Mouse (Mus musculus): ENCODE measurements around the gene Zc3h12d. TPM values are rescaled to one million over a fixed set of nuclear protein-coding genes. Genes with fewer than 3 reads are reported as not detected.

Gene Zc3h12d
- polyA plus RNA-seq, 1 experiment from 2014 or later, result 0.10 TPM

DNA sequence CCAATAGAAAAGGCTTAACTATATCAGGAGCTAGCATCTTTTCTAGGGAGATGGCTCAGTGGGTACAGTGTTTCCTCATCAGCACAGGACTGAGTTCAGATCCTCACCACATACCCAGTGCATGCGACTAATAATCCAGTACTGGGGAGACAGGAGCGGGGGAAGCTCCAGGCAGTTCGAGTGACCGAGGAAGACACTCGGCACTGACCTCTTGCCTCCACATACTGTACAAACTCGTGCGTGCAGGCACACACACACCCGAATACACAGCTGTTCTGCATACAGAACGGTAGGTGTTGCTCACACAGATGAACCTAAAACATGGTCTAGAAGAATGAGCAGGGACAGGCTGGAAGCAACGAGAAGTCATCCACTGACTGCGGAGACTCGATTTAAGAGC is 10.3 kb upstream of the Zc3h12d start:
- no peak overlapping the region for H3K27ac ChIP-seq (replicated peaks)
- no peak overlapping the region for H3K4me3 ChIP-seq
- no peaks in the 10 kb centered on the region for H3K9me3 ChIP-seq
- WGBS, result 96% methylated on average over 12 of the region's 12 CpGs
- no peak overlapping the region for H3K4me2 ChIP-seq (replicated peaks)
- no peaks in the 10 kb centered on the region for H3K27me3 ChIP-seq
- no peak overlapping the region for H3K9ac ChIP-seq (replicated peaks)
- no peak for ATAC-seq (replicated peaks)
- peaks cover 36% of the 10 kb centered on the region for H3K36me3 ChIP-seq
- H3K4me1 ChIP-seq, result no peaks in the 10 kb centered on the region

DNA sequence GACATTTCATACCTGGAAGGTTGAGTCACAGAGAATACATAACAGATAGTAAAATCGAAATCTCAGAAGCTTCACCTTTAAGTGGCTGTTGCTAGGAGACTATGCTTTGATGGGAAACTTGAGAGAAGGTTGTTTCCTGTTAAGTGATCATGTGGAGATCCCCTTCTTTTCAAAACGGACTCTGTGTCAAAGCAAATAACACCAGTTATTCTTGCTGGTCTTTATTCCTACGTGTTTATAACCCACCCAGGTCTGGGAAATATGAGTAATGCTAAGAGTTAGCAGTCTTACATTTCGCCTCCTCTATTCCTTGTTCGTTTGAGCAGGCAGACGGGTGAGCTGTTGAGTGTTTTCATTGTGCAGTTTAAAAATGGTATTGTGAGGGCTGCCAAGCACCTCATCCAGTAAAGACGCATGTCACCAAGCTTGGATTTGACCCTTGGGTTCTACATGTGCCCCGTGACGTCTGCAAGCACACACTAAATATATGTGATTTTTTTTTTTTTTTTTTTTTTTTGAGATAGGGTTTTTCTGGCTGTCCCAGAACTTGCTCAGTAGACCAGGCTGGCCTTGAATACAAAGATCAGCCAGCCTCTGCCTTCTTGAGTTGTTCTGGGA is 7.5 kb upstream of the Zc3h12d start:
- no peak for ATAC-seq (replicated peaks)
- Histone ChIP-seq H3K4me3 (no peak overlapping the region), H3K4me2 (replicated peaks) (no peak overlapping the region), H3K27ac (replicated peaks) (no peak overlapping the region), H3K36me3 (peaks cover 25% of the 10 kb centered on the region), H3K27me3 (no peaks in the 10 kb centered on the region), H3K4me1 (no peaks in the 10 kb centered on the region), H3K9ac (replicated peaks) (no peak overlapping the region), H3K9me3 (no peaks in the 10 kb centered on the region)
- 87% methylated on average over 9 of the region's 9 CpGs for WGBS

- Histone ChIP-seq H3K27ac (replicated peaks) (no peak overlapping the region), H3K4me1 (no peaks in the 10 kb centered on the region), H3K36me3 (peaks cover 22% of the 10 kb centered on the region), H3K9ac (replicated peaks) (no peak overlapping the region), H3K4me2 (replicated peaks) (no peak overlapping the region), H3K9me3 (no peaks in the 10 kb centered on the region), H3K27me3 (no peaks in the 10 kb centered on the region), H3K4me3 (no peak overlapping the region)
- WGBS, result 86% methylated on average over 4 of the region's 4 CpGs
- ATAC-seq (replicated peaks), result no peak
Measured at GRCm38 (mm10) chr10:7825281-7825665, 7.0 kb upstream of the Zc3h12d start.

GRCm38 (mm10) chr10:7826106-7826505 is 6.2 kb upstream of the Zc3h12d start:
- 94% methylated on average over 9 of the region's 9 CpGs for whole genome bisulfite sequencing
- H3K9ac ChIP-seq (replicated peaks), result no peak overlapping the region

DNA sequence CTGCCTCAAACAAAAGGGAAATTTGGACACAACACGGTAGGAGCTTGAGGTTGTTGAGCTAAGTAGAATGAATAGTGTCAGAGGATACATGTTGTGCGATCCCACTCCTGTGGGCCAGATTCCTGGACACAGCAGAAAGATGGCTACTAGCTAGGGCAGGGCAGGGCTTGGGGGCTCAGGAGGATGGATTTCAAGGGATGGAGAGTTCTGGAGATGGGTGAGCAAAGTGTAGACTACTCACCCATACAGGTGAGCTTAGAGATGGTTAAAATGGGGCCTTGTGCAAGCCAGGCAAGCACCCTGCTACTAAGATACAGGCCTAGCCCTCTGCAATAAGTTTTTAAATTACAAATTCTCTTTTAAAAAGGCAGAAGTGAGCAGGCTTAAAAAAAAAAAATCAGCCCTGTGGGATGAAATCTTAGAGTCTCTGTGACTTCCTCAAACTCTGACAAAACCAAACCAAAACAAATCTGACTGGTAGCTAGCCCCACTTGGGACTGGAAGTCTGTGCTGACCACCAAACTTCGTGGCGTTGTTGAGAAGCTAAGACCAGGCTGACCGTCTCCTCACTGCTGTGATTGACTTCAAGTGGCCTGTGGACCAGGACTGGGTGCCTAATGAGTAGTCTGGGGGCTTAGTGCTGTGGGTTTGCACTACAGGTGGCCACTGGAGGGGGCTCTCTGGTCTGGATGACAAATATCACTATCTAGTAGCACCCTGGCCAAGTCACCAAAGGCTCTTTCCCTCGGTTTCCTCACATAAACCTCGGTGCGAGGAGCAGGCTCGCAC is 1.3 kb downstream of the Zc3h12d start:
- H3K4me3 ChIP-seq, result no peak overlapping the region
- H3K27me3 ChIP-seq, result no peaks in the 10 kb centered on the region
- no peaks in the 10 kb centered on the region for H3K36me3 ChIP-seq
- no peaks in the 10 kb centered on the region for H3K9me3 ChIP-seq
- no peak overlapping the region for H3K4me2 ChIP-seq (replicated peaks)
- no peak overlapping the region for H3K27ac ChIP-seq (replicated peaks)
- WGBS, result 81% methylated on average over 9 of the region's 9 CpGs
- H3K4me1 ChIP-seq, result no peaks in the 10 kb centered on the region
- ATAC-seq (replicated peaks), result no peak
- no peak overlapping the region for H3K9ac ChIP-seq (replicated peaks)

More at GRCm38 (mm10) chr10:7826106-7826505, 6.2 kb upstream of the Zc3h12d start:
- H3K27ac ChIP-seq (replicated peaks), result no peak overlapping the region
- no peak overlapping the region for H3K4me2 ChIP-seq (replicated peaks)
- no peaks in the 10 kb centered on the region for H3K4me1 ChIP-seq
- no peak overlapping the region for H3K4me3 ChIP-seq
- H3K27me3 ChIP-seq, result no peaks in the 10 kb centered on the region
- H3K36me3 ChIP-seq, result peaks cover 14% of the 10 kb centered on the region
- no peak for ATAC-seq (replicated peaks)
- no peaks in the 10 kb centered on the region for H3K9me3 ChIP-seq

DNA sequence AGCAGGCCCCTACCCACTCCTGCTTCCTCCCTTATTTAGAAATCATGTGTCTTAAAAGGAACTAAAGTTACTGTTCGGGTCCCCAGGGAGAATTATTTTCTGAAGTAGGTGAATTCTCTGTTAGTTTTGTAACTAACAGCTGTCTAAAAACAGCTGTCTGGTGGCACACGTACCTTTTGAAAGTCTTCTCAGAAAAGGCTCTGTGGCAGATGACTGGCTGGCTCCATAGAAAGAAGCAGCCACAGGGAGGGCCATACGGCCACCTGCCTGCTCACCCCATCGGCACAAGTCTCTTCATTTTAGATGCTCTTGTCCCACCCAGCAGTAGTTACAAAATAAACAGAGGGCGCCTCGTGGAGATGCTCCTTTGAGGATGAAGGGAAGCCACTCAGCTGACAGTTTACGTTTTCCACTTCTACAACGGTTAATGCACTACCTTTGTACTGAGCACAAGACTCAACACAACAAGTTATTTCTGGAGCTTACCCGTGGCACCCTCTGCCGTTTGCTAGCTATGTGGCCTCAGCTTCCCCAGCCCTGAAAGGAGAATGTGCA is 2.5 kb downstream of the Zc3h12d start:
- no peak overlapping the region for H3K4me2 ChIP-seq (replicated peaks)
- 79% methylated on average over 10 of the region's 10 CpGs for WGBS
- peaks cover 5% of the 10 kb centered on the region for H3K4me1 ChIP-seq
- no peak overlapping the region for H3K27ac ChIP-seq (replicated peaks)
- H3K4me3 ChIP-seq, result no peak overlapping the region
- H3K9me3 ChIP-seq, result no peaks in the 10 kb centered on the region
- no peak overlapping the region for H3K9ac ChIP-seq (replicated peaks)
- no peaks in the 10 kb centered on the region for H3K36me3 ChIP-seq
- ATAC-seq (replicated peaks), result no peak
- no peaks in the 10 kb centered on the region for H3K27me3 ChIP-seq

GRCm38 (mm10) chr10:7836902-7837301 is 4.6 kb downstream of the Zc3h12d start:
- H3K27me3 ChIP-seq, result no peaks in the 10 kb centered on the region
- H3K4me1 ChIP-seq, result peaks cover 7% of the 10 kb centered on the region
- H3K36me3 ChIP-seq, result no peaks in the 10 kb centered on the region
- no peak overlapping the region for H3K4me2 ChIP-seq (replicated peaks)
- ATAC-seq (replicated peaks), result no peak
- H3K4me3 ChIP-seq, result no peak overlapping the region
- no peaks in the 10 kb centered on the region for H3K9me3 ChIP-seq
- WGBS, result 76% methylated on average over 2 of the region's 2 CpGs
- no peak overlapping the region for H3K9ac ChIP-seq (replicated peaks)
- H3K27ac ChIP-seq (replicated peaks), result no peak overlapping the region

DNA sequence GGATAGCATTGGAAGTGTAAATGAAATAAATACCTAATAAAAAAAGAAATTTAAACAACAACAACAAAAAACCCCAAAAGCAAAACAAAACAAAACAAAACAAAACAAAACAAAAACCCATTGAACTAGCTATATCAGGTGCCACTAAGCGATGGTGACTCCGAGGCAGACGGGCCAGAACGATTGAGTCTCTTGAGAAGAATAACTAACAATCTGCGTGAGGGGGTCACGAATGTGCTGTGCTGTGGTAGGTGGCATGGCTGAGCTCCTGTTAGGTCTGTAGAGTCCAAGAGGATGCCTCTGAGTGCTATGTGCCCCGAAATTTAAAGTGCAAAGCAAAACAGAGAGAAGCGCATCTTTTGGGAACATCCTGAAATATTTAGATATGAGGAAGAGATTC is 5.2 kb downstream of the Zc3h12d start:
- no peaks in the 10 kb centered on the region for H3K9me3 ChIP-seq
- no peak overlapping the region for H3K4me2 ChIP-seq (replicated peaks)
- no peak overlapping the region for H3K27ac ChIP-seq (replicated peaks)
- H3K27me3 ChIP-seq, result no peaks in the 10 kb centered on the region
- WGBS, result 87% methylated on average over 8 of the region's 8 CpGs
- ATAC-seq (replicated peaks), result no peak
- H3K9ac ChIP-seq (replicated peaks), result no peak overlapping the region
- no peak overlapping the region for H3K4me3 ChIP-seq
- no peaks in the 10 kb centered on the region for H3K36me3 ChIP-seq
- H3K4me1 ChIP-seq, result peaks cover 7% of the 10 kb centered on the region

DNA sequence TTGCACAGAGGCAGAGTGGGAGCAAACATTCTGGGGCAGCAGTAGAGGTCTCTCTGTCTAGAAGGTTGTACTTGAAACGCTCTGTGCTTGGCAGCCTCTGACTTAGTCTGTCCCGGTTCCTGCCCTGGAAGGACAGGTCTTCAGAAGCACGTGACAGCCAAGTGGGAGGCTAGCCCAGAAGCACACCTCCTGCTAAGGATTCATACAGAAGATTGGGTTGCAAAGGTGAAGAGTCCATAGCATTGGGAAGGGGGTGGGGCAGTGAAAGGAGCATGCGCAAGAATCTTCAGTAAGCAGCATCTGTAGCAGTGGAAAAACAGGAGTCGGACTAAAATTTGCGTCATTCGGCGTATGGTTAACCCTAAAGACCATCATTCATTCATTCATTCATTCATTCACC is 5.8 kb downstream of the Zc3h12d start:
- peaks cover 7% of the 10 kb centered on the region for H3K4me1 ChIP-seq
- no peak overlapping the region for H3K4me2 ChIP-seq (replicated peaks)
- no peak overlapping the region for H3K27ac ChIP-seq (replicated peaks)
- no peaks in the 10 kb centered on the region for H3K9me3 ChIP-seq
- no peak overlapping the region for H3K4me3 ChIP-seq
- 92% methylated on average over 8 of the region's 8 CpGs for WGBS
- no peaks in the 10 kb centered on the region for H3K27me3 ChIP-seq
- no peaks in the 10 kb centered on the region for H3K36me3 ChIP-seq
- no peak overlapping the region for H3K9ac ChIP-seq (replicated peaks)
- ATAC-seq (replicated peaks), result no peak

GRCm38 (mm10) chr10:7838874-7839421 is 6.7 kb downstream of the Zc3h12d start:
- Histone ChIP-seq H3K27ac (replicated peaks) (no peak overlapping the region), H3K4me1 (peaks cover 7% of the 10 kb centered on the region), H3K4me2 (replicated peaks) (no peak overlapping the region), H3K9me3 (no peaks in the 10 kb centered on the region), H3K4me3 (no peak overlapping the region), H3K36me3 (no peaks in the 10 kb centered on the region), H3K27me3 (no peaks in the 10 kb centered on the region), H3K9ac (replicated peaks) (no peak overlapping the region)
- WGBS, result 83% methylated on average over 5 of the region's 5 CpGs
- no peak for ATAC-seq (replicated peaks)

DNA sequence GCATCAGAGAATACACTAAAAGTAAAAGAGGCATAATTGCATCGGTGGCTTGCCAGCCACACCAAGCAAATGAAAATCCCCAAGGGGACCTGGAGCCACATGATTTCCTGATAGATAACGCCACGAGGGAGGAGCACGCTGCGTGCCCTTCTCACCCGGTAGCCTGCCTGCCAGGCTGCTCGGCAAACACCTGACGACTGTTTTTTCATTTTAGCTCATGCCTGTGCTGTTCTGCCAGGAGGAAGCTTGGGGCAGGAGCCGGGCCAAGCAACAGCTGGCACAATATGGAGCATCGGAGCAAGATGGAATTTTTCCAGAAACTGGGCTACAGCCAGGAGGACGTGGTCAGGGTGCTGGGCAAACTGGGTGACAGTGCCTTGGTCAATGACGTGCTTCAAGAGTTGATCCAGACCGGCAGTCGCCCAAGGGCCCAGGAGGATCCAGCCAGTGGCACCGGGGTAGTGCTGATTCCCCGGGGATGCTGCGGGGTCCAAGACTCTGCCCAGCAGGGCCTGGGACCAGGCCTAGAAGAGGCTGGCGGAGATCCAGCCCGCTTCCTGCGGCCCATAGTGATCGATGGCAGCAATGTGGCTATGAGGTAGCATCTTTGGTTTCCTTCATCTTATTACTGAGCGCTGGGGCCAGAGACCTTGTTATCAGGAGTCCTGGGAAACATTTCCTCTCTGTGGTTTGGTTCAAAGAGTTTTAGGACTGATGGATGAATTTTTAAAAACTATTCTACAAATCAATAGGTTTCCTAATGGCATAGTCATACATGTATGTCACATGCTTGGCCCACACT is 7.5 kb downstream of the Zc3h12d start:
- H3K36me3 ChIP-seq, result no peaks in the 10 kb centered on the region
- H3K9ac ChIP-seq (replicated peaks), result no peak overlapping the region
- no peak overlapping the region for H3K4me3 ChIP-seq
- H3K9me3 ChIP-seq, result no peaks in the 10 kb centered on the region
- peaks cover 7% of the 10 kb centered on the region for H3K4me1 ChIP-seq
- no peak for ATAC-seq (replicated peaks)
- 76% methylated on average over 22 of the region's 22 CpGs for WGBS
- no peak overlapping the region for H3K27ac ChIP-seq (replicated peaks)
- no peak overlapping the region for H3K4me2 ChIP-seq (replicated peaks)
- H3K27me3 ChIP-seq, result no peaks in the 10 kb centered on the region

DNA sequence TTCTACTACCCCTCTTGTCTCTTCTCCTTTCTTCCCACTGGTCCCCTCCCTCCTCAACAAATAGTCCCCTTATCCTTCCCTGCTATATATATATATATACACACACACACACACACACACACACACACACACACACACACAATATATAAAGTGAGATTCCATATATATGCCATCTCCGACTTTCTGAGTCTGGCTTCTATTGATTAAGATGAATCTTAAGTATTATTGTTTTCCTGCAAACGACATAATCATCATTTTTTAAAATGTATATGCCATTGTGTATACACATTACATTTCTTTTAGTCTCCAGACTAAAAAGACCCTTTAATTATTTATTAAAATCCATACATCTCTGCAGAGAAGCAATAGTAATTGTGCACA is 8.1 kb downstream of the Zc3h12d start:
- H3K9ac ChIP-seq (replicated peaks), result no peak overlapping the region
- no peak overlapping the region for H3K4me2 ChIP-seq (replicated peaks)
- WGBS, result 85% methylated on average over 2 of the region's 2 CpGs
- no peak overlapping the region for H3K4me3 ChIP-seq
- H3K27ac ChIP-seq (replicated peaks), result no peak overlapping the region
- H3K9me3 ChIP-seq, result no peaks in the 10 kb centered on the region
- H3K27me3 ChIP-seq, result no peaks in the 10 kb centered on the region
- H3K36me3 ChIP-seq, result no peaks in the 10 kb centered on the region
- ATAC-seq (replicated peaks), result no peak
- H3K4me1 ChIP-seq, result peaks cover 7% of the 10 kb centered on the region

Data from forebrain, embryonic 15.5 days (tissue).